Mouse (Mus musculus) kidney, postnatal 36 days (tissue): ENCODE measurements around the gene Gm5129.
A peak's percentile ranks its signal among the peaks of the same experiment; 100 is the strongest.
"Not testable (repeated sequence)": the region's sequence is repeated elsewhere in the genome, so short reads cannot be mapped to it uniquely, and the experiment has no call there.

Experiments
- DNase-seq, 2 experiments: peaks; one replicate each; pipeline ENCODE4 v3.0.0; 2021 to 2022; ENCODE audit warnings: mixed read lengths in 2 of 2

The Gm5129 gene

DNA sequence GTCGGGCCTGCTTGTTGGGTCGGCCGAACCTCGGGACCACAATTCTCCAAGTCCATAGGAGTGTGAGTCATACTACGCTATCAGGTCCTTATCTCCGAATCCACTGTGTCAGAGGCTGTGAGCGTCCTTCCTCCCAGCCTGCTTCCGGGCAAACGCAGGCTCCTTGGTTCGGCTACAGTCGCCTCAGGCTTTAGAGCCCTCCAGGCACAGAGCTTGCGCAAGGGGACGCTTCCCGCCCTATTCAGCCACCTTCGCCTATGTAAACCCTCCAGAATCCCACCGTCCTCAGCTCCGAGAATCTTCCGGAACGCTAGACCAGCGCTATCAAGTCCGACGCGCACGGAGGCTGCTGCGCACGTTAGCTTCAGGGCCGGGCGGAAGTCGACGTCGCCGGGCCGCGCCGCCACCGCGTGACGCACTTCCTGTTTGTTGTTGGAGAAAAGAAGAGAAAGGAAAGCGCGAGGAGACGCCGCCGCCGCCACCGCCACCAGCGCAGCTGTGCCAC lies at the start of gene Gm5129, which contains the start of gene Dnajb6:
Gene Gm5129 (minus strand): TSS at position 380 of the 505 bp plus-strand sequence.
Gene Dnajb6 (plus strand): TSS at position 132 of the 505 bp plus-strand sequence.
- DNase-seq, result peak; percentile 97 to 98

DNA sequence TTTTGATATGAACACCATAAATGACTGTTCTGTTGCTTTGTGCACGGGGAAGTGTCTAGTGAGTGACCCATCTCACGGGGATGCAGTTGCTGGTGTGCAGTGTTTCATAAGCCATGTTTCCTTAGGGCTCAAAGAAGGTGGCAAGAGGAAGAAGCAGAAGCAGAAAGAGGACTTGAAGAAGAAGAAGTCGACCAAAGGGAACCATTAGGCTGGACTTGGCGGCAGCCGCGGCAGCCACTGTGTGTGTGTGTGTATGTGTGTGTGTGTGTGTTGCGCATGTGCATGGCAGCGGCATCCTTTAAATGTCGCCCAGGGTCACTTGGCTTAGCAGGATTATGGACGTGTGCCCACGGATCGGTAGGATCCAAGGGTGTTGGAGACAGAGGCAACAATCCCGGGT lies 49.2 kb upstream of the Gm5129 start:
- not testable (repeated sequence) for DNase-seq

DNA sequence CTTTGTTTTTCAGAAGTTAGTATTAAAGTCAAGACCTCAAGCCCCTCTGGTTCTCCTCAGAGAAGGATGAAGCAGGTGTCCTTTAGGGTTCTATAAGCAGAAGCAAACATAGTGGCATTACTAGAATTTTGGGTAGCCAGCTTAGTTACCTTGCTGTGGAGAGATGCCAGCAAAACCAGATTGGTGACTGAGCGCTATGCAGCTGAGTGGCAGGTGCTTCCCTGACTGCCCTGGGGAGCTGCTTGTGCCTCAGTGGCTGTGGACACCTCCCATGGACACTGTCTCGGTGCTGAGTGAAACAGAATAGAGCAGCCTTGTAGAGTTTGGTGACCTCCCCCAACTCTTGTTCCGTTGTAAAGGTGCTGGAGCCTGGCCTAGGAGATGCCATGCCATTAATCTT lies 46.5 kb upstream of the Gm5129 start:
- no peak for DNase-seq

DNA sequence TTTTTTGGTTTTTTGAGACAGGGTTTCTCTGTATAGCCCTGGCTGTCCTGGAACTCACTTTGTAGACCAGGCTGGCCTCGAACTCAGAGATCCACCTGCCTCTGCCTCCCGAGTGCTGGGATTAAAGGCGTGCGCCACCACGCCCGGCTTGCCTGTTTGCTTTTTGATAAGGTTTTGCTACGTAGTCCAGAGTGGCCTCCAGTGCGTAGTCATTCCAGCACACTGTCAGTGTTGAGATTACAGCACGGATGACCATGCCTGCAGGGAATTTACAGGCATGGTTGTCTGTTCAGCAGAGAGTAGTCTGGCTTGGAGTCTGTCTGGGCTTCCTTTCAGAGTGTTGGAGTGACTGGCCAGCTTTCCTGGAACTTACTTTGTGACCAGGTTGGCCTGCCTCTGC lies 44.0 kb upstream of the Gm5129 start:
- DNase-seq, result not testable (repeated sequence)

DNA sequence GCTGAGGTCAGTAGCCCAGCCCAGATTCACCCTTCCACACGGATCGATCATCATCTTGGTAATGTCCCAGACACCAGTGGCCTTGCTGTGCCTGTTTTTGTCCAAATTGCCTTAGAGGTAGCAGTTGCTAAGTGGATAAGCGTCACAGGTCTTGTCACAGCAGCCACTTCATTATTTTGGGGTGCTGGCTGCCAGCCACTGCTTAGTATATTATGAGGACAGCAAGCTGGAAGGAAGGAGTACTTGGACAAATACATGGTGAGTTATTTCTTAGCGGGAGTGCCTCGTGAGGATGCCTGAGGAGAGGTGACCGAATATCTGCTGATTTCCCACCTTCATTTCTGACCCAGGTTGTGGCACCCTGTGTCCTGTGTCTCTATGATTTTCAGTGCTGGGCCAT lies 42.3 kb upstream of the Gm5129 start:
- no peak for DNase-seq

DNA sequence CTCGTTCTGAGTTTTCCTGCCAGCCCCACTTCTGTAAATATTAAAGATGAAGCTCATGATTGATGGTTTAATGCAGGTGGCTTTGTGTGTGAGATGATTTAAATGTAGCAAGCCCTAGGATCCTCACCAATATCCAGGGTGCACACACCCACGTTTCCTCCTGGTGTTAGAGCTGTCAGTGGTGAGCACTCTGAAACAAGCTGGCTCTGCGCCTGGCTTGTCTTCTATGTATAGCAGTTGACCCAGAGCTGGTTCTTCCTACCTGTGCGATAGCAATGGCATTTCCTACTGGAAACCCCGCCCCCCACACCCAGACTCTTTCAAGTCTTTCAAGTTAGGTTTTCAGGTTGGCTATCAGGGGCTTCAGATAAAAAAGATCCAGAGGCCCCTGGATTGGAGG lies 39.7 kb upstream of the Gm5129 start:
- no peak for DNase-seq

DNA sequence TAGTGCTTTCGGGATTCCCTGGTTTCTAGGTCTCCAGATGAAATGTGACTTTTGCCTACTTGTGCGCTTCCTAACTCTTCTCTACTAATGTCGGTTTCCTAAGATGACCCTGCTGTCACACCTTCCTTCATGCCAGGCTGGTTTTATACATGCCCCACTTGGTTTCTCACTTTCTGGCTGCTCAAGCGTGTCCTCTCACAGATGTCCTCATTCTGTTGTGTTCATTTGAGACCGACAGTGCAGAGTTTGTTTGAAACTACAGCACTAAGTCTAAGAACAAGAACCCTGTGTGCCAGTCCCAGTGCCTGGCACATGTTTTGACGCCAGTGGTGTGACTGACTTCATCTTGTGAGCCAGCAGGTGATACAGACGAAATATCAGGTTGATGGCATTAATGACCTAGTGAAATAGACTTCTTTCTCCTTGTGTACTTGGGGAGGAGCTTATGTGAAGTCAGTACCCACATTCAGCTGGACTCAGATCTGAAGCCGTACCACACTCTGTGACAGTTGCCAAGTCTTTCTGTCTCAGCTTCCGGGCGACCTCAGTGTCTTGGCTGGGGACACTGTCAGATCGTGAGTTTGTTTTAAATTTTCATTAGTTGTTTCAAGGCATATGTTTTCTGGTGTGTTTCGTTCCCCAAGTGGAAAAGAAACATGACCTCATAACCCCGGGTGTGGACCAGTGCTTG lies 37.9 kb upstream of the Gm5129 start:
- peak; percentile 17 to 35 for DNase-seq

DNA sequence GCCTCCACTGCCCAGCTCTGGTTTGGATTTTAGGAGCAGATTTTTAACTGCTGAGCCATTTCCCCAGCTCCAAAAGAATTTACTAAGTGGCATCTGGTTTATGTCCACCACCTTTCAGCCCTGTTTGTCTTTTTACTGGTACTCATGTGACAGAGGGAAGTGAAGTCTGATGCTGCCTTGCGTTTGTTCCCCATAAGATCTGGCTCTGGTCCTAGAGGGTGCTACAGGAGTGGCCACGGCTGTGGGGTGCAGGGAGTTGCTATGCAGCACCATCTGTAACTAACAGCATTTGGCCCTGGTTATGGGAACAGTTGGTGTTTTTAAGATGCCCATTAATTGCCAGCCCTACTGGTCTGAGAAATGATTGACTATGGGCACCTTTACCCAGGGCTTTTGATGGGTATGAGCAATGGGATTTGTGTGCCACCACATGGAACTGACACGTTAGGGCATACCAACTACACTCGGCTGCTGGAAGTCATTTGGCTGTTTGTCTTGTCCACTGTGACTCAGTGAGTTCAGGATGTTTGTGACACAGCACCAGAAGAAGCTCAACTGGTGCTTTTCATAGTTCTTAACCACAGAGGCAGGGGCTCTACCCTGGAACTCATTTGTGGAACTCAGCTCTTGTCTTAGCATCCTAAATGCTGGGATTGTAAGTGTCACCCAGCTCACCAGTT lies 37.1 kb upstream of the Gm5129 start:
- DNase-seq, result peak in 1 of 2 experiments; percentile 5

DNA sequence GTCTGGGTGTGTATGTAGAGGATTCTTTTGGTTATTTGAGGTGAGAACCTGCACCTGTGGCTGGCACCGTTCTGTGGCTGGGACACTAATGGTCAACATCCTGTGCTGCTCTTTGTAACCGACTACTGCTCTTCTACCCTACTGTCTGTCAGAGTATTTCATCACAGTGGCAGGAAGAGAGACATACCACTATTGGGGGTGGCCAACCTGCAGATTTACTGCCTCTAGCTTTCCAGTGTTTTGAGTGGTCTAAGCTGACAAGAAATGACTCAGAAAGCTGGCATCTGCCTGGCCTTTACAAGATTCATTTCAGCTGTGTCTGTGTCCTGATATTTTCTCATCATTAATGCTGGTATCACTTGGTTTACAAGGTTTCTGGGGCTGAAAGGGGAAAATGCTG lies 36.3 kb upstream of the Gm5129 start:
- DNase-seq, result no peak

DNA sequence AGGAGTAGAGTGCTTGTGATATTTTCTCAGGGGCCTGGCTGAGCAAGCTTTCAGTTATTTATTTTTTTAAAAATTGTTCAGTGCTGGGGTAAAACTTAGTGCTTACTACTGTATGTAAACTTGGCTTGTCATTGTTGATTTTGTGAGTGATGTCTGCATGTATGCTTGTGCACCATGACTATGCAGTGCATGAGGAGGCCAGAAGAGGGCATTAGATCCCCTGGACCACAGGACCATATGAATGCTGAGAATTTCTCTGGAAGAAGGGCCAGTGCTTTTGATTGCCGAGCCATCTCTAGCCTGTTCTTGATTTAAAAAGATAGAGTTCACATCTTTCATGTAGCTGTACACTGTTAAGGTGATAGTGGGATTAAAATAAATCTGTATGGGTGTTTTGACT lies 35.2 kb upstream of the Gm5129 start:
- DNase-seq, result peak in 1 of 2 experiments; percentile 25

DNA sequence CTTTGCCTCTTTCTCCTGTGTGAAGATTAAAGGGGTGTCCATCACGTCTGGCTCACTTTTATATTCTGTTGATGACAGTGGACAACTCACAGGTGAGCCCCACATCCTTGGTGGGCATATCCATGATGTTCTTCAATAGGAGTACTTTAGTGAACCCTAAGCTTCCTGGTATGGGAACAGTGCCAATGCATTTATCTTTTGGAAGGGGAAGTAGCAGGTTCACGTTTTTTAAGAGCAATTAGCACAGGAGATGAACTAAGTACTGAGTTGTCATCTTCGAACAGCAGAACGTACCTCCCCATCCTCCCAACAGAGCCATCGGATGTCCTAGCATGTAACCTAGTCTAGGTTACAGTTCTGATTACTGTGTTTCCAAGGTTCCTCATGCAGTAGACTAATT lies 23.6 kb upstream of the Gm5129 start:
- no peak for DNase-seq

DNA sequence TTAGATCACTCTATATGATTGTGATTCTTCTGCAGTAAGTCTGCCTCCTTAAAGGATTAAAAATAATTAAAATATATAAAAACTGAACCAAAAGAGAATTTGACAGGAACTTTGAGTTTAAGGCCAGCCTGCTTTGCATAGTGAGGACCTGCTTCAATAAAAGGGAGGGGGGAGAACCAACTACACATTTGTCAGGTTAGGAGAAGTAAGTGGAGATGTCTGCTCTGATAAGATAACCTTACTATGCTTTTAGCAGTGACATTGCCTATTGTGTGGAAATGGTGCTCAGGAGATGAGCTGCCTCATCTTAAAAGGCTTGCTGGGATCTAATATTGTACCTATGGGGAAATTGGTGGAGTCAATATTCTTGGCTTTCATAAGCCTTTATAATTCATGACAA lies 17.2 kb upstream of the Gm5129 start:
- no peak for DNase-seq

DNA sequence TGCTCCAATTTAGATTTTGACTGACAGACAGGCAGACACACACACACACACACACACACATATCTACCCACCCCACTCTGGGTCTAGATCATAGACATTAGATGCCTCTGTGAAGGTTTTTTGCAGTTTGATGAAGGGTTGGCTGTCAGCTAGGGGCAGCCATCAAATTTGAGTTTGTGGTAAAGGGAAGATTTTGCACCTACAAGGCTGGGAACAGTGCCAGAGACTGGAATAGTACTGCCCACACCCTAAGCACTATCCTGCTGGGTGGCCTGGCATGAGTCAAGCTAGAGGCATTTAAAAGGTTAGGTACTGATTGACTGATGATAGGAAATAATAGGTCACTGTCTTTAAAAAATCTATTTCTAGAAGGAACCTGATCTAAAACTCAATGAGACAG lies 15.6 kb upstream of the Gm5129 start:
- DNase-seq, result no peak

DNA sequence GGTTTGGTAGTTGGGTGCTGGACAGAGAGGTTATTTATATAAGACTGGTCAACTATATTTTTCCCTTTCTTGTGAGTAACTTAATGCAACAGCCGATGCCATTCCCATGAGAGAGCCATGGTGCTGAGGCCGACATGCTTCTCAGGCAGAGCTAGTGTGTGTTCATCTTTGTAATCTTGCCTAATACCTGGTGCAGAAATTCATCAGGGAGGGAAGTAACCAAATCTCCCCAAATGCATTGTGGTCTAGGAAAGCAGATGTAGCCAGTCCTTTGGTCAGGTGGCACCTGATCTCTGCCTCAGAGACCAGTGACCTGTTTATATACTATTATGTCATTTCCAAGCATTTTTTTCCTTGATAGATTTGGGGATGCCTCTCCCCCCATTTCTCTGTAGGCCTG lies 11.9 kb upstream of the Gm5129 start:
- no peak for DNase-seq

DNA sequence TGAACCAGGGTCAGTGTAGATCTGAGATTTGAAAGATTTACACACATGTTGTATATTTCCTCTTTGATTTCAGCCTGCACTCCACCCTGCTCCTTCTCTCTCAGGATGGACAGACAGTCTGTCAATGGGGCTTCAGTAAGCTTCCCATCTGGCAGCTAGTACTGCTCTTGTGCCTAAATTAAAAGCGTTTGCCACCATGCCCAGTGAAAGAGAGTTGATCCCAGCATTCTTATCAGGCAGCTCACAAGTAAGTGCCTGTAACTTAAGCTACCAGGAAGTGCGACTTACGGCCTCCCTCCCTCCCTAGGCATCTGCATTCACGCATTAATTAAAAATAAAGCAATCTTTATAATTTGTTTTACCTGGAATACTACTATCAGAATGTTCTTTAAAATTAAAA lies 5.4 kb upstream of the Gm5129 start:
- DNase-seq, result no peak

DNA sequence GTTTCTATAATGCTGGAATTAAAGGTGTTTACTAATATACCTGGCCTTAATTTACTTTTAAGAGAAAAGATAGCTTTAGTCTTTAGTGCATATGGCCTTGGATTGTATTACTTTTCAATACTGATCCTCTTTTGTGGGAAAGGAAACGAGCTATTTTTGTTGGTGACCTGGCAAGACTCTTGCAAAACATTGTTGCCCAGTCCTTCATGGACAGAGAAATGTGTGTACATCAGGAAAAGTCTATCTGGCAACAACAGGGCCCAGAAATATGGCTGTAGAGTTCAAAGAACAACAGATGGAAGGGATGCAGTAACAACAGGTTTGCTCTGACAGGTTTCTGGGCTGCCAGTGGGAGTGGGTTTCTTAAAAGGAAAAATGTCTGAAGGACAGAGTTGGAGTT lies 4.9 kb upstream of the Gm5129 start:
- DNase-seq, result no peak

DNA sequence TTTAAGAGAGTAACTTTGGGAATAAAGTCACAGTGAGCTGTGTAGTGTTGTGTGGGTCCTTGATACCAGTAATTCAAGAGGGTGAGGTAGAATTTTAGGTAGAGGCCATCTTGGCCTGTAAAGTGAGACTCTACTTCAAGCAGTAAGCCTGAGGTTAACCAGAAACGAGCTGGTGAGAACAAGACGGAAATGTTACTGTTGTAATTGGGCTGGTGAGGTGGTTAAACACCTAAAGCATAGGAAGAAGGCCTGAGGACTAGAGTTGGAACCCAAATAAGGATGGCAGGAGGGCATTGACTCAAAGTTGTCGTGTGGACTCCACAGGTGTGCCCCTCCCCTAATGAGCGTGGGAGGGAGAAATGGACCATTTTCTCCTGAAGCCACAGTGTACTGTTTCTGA lies 2.3 kb upstream of the Gm5129 start:
- DNase-seq, result no peak

DNA sequence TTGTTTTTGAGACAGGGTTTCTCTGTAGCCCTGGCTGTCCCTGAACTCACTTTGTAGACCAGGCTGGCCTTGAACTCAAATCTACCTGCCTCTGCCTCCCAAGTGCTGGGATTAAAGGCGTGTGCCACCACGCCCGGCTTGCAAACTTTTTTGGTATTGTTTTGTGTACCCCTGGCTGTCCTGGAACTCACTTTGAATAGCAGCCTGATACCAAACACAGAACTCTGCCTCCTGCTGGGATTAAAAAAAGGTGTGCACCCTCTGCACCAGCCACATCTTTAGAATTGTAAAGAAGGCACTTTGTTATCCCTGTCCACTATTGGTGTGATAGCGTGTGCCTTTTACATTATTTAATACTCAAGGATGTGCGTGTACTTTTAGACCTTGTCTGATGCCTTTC lies 1.7 kb upstream of the Gm5129 start:
- no peak for DNase-seq

DNA sequence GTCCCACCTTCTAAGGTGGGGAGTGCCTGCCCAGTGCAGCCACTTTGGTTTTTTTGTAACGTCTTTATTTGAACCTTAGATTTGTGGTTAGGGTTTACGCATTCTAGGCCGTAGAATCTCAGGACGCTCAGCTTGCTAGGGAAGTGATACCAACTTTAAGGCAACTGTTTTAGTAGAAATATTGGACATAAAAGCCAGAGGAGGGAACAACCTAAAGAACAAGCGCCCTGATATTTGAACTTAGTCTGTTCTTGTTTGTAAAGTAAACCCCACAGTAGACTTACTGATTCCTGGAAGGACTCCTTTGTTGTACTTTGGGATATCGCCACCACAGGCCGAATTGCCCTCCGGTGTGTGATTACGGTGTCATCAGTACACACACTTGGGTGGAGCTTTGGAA lies 1.2 kb upstream of the Gm5129 start:
- no peak for DNase-seq

DNA sequence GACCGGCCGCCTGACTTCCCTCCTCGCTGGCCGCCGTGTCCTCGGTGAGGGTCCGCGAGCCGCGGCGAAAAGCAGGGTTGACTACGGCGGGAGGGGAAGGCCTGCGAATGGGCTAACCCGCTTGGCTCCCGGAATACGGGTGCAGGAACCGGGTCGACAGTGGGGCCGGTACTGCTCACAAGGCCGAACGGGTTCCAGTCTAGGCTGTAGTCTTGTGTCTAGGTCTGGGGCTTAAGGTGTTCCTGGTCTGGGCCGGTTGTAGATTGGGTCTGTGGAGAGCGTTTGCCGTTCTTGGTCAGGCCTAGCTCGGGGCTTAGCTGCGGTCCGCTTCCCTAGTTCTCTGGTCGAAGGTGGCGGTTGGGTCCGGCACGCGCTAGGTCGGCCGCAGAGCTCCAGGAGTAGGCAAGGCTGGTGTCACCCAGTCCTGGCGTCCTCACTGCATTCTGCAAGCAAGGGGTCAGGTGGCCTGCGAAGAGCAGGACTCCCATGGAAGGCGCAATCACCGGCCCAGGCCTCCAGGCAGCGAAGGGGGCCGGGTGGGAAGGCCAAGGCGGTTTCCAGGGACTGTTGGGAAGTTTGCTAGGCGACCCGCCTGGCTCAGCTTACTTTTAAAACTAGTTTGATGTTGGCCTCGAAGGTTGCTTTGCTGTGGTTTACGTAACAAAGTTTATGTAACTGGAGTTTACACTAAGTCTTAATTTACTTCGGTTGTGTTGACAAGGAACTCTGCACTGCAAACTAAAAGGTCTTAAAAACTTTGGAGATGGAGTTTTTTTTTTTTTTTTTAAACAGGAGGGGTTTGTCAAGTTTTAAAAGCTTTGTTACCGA lies 551 bp upstream of the Gm5129 start:
- DNase-seq, result peak; percentile 54 to 70

DNA sequence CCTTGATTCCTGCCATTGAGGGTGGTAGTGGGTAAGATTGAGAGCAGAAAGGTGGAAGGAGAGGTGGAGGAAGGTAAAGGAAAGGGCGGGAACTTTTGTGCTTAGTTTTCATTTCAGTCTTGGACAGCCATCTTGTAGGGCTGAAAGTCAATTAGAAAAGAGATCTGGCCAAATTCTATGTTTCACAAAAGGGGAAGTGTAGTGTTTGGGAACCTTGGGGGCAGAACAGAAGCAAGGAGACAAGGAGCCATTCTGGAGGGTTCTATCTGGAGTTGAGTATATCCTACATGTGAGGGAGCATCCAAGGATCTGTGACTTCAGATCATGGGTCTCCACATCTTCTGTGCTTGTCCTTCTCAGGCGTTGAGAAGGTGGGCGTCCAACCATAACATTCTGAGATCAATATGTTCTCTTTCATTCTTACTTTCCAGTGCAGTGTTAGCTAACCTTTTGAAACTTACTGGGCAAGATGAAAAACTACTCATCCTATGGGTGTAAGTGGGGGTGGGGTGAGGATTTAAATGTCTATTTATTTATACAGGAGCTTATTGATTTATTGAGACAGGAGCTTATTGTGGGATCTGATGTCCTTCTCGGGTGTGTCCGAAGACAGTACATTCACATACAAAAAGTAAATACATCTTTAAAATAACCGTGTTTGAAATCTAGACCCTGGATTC lies 765 bp downstream of the Gm5129 start:
- no peak for DNase-seq

DNA sequence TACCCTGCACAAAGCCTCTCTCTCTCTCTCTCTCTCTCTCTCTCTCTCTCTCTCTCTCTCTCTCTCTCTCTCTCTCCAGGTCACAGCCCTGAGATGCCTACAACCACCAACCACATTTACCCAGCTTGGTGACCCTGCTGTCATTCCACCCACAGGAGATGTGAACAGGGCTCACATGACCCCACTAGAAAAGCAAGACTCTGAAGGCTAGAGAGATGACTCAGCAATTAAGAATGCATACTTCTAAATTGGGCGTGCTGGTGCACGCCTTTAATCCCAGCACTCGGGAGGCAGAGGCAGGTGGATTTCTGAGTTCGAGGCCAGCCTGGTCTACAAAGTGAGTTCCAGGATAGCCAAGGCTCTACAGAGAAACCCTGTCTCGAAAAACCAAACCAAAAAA lies 9.7 kb downstream of the Gm5129 start:
- DNase-seq, result not testable (repeated sequence)

DNA sequence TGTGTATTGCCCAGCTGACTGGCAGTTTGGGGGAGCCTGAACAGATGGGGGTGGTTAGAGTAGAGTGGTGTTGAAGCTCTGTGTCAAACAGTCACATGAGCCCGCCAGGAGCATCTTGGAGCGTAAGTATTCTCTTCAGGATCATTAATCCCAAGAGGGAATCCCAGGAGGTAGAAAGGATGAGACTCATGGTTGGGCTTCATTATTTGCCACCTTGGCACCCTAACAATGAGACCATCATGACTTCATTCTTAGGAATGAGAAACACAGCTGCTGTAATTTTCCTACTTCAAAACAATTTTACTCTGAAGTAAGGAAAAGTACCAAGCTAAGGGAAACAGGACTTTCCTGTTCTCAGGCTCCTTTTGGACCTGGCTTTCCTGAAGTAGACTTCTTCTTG lies 10.4 kb downstream of the Gm5129 start:
- no peak for DNase-seq
